Mouse (Mus musculus): ENCODE data around the gene Mettl11b. TPM values are rescaled to one million over a fixed set of nuclear protein-coding genes. Genes with fewer than 3 reads are reported as not detected.
"Not testable (repeated sequence)": the region's sequence is repeated elsewhere in the genome, so short reads cannot be mapped to it uniquely, and the experiment has no call there.

Mettl11b gene
- 0.37 and 0.45 TPM in 2 replicates for polyA plus RNA-seq (2016; fragmentation: Nextera tagmentation; extraction: Ambion mirVana)

- H3K36me3 ChIP-seq, result no peaks in the 10 kb centered on the region
- no peak within 1 kb of the TSS for H3K9ac ChIP-seq
- H3K9me3 ChIP-seq, result no peaks in the 10 kb centered on the region
- H3K4me3 ChIP-seq, result no peak within 1 kb of the TSS
- no peaks in the 10 kb centered on the region for H3K27me3 ChIP-seq
- 0 out of 2 replicates have a peak within 1 kb of the TSS, but pooled peaks have one; percentile 11 for H3K4me2 ChIP-seq (replicated peaks)
- peaks cover 7% of the 10 kb centered on the region for H3K4me1 ChIP-seq
- ATAC-seq (ENCODE audit: insufficient number of reproducible peaks, insufficient read depth, low FRiP score, low TSS enrichment), result 0 out of 2 replicates have a peak, but pooled peaks have one; percentile 35
- 38% methylated on average over 9 of the region's 9 CpGs for WGBS
- H3K27ac ChIP-seq, result no peak within 1 kb of the TSS
Measured at GRCm38 (mm10) chr1:163725106-163725759, at the start of gene Mettl11b. Mettl11b (minus strand) TSS chr1:163725232.

GRCm38 (mm10) chr1:163757462-163758207 lies 32.6 kb upstream of the Mettl11b start:
- no peak for ATAC-seq (ENCODE audit: insufficient number of reproducible peaks, insufficient read depth, low FRiP score, low TSS enrichment)

DNA sequence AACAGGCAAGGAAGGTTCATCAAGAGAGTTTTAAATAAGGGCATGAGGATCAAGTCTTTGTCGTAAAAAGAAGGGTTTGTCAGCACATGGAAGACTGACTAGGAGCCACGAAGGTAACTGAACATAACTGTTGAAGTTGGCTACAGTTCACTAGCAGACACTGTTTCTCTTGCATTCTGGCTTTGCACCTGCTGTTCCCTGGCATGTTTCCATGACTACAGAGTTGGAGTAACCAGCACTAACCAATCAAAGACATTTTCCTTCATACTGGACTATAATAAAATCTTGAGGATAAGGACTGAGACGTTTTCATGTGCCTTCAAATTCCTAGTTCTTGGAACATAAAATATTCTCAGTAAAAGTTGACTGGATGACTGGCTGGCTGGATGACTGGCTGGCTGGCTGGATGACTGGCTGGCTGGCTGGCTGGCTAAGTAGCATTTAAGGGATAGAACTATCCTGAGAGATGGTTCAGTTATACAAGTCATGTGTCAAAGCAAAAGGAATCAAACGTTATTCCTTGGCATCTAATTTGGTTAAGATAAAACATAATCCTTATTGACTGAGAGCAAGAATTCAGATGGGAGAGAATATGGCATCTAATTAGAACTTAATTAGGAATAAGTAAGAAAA lies 26.4 kb upstream of the Mettl11b start:
- Histone ChIP-seq H3K4me1 (no peaks in the 10 kb centered on the region), H3K27me3 (no peaks in the 10 kb centered on the region), H3K4me3 (no peak overlapping the region), H3K9me3 (no peaks in the 10 kb centered on the region), H3K4me2 (replicated peaks) (no peak overlapping the region), H3K9ac (no peak overlapping the region), H3K36me3 (no peaks in the 10 kb centered on the region), H3K27ac (no peak overlapping the region)
- 68% methylated on average over 4 of the region's 4 CpGs for WGBS
- no peak for ATAC-seq (ENCODE audit: insufficient number of reproducible peaks, insufficient read depth, low FRiP score, low TSS enrichment)

More at GRCm38 (mm10) chr1:163757462-163758207, 32.6 kb upstream of the Mettl11b start:
- Histone ChIP-seq H3K4me1 (0 out of 2 replicates have a peak, but pooled peaks cover 3% of the 10 kb centered on the region), H3K4me2 (replicated peaks) (no peak overlapping the region), H3K9ac (no peak overlapping the region), H3K36me3 (no peaks in the 10 kb centered on the region), H3K27ac (peak overlapping the region; percentile 64; the same call in 1 of the 2 replicates), H3K4me3 (no peak overlapping the region), H3K9me3 (no peaks in the 10 kb centered on the region), H3K27me3 (no peaks in the 10 kb centered on the region)
- 53% methylated on average over 10 of the region's 10 CpGs for WGBS

DNA sequence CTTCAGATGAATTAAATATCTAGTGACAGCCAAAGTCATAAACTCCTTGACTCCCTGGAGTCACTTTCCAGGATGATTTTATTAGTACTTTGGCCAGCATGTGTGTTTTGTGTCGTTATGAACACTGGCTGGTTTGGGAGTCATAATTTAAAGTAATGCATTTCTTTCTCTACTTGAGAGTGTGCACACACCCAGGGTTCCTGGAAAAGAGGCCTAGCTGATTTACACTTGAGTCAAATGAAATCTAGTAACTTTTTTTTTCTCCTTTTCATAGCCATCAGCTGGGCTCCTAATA lies 12.2 kb upstream of the Mettl11b start:
- H3K4me3 ChIP-seq, result no peak overlapping the region
- no peaks in the 10 kb centered on the region for H3K27me3 ChIP-seq
- H3K4me2 ChIP-seq (replicated peaks), result no peak overlapping the region
- no peaks in the 10 kb centered on the region for H3K9me3 ChIP-seq
- WGBS, result 61% methylated on average over 1 of the region's 1 CpGs
- H3K36me3 ChIP-seq, result no peaks in the 10 kb centered on the region
- no peak overlapping the region for H3K9ac ChIP-seq
- no peak overlapping the region for H3K27ac ChIP-seq
- H3K4me1 ChIP-seq, result no peaks in the 10 kb centered on the region
- no peak for ATAC-seq (ENCODE audit: insufficient number of reproducible peaks, insufficient read depth, low FRiP score, low TSS enrichment)

GRCm38 (mm10) chr1:163736441-163737238 lies 11.6 kb upstream of the Mettl11b start:
- no peak for ATAC-seq (ENCODE audit: insufficient number of reproducible peaks, insufficient read depth, low FRiP score, low TSS enrichment)
- no peak overlapping the region for H3K9ac ChIP-seq
- H3K27me3 ChIP-seq, result no peaks in the 10 kb centered on the region
- H3K4me1 ChIP-seq, result no peaks in the 10 kb centered on the region
- no peak overlapping the region for H3K27ac ChIP-seq
- H3K4me3 ChIP-seq, result no peak overlapping the region
- H3K36me3 ChIP-seq, result no peaks in the 10 kb centered on the region
- H3K4me2 ChIP-seq (replicated peaks), result no peak overlapping the region
- 78% methylated on average over 10 of the region's 10 CpGs for WGBS
- H3K9me3 ChIP-seq, result 0 out of 2 replicates have a peak, but pooled peaks cover 2% of the 10 kb centered on the region

DNA sequence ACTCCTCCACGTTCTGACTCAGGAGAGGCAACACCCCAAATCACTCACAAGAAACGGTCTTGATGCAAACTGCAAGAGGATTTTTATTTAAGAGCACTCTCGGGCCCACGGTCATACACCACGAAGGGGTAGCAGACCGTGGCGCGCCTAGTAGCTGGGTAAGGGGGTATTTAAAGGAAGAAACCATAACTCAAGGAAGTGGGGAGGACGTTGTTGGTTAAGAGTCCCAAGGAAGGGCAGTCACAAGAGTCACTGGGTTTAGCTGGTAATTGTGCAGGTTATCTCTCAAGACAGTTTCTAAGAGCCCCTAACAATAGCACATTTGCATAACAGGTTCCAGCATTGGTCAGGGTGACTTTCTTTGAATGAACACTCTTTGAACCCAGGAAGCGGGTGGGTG lies 6.1 kb upstream of the Mettl11b start:
- 94% methylated on average over 10 of the region's 10 CpGs for WGBS
- not testable (repeated sequence) for H3K27ac ChIP-seq; H3K9me3 ChIP-seq; H3K36me3 ChIP-seq; H3K4me2 ChIP-seq (replicated peaks); H3K4me1 ChIP-seq; ATAC-seq (ENCODE audit: insufficient number of reproducible peaks, insufficient read depth, low FRiP score, low TSS enrichment); H3K27me3 ChIP-seq; H3K4me3 ChIP-seq; H3K9ac ChIP-seq

DNA sequence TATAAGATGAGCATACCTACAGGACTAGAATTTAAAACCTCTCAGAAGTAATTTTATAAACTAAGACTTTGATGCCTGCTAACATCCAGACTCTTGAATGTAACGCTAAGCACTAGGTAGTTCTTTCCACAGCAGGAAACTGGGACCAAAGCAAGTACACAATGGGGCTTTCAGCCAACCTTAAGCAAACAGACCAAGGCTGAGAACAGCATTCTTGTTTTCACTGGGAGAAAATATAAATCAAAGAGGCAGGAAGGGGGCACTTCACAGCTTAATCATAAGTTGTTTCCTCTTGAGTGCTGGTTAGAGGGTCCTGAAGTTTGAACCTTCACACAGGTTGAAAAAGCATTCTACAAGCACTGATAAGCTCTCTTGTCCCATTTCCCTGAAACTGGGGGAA lies 1.1 kb downstream of the Mettl11b start:
- H3K4me1 ChIP-seq, result peaks cover 7% of the 10 kb centered on the region
- no peak for ATAC-seq (ENCODE audit: insufficient number of reproducible peaks, insufficient read depth, low FRiP score, low TSS enrichment)

GRCm38 (mm10) chr1:163708618-163709017 lies 16.4 kb downstream of the Mettl11b start:
- no peak overlapping the region for H3K9ac ChIP-seq
- ATAC-seq (ENCODE audit: insufficient number of reproducible peaks, insufficient read depth, low FRiP score, low TSS enrichment), result no peak
- H3K36me3 ChIP-seq, result no peaks in the 10 kb centered on the region
- H3K27ac ChIP-seq, result no peak overlapping the region
- H3K9me3 ChIP-seq, result no peaks in the 10 kb centered on the region
- no peaks in the 10 kb centered on the region for H3K27me3 ChIP-seq
- WGBS, result 37% methylated on average over 2 of the region's 2 CpGs
- no peak overlapping the region for H3K4me2 ChIP-seq (replicated peaks)
- peaks cover 3% of the 10 kb centered on the region for H3K4me1 ChIP-seq
- H3K4me3 ChIP-seq, result no peak overlapping the region

More for the DNA sequence above, 1.1 kb downstream of the Mettl11b start:
- Histone ChIP-seq H3K27ac (no peak overlapping the region), H3K27me3 (no peaks in the 10 kb centered on the region), H3K9ac (no peak overlapping the region), H3K4me3 (no peak overlapping the region), H3K9me3 (no peaks in the 10 kb centered on the region), H3K36me3 (no peaks in the 10 kb centered on the region), H3K4me2 (replicated peaks) (no peak overlapping the region)
- WGBS, result 34% methylated on average over 1 of the region's 1 CpGs

GRCm38 (mm10) chr1:163700571-163700970 lies 24.5 kb downstream of the Mettl11b start:
- H3K4me1 ChIP-seq, result peaks cover 5% of the 10 kb centered on the region
- H3K27me3 ChIP-seq, result no peaks in the 10 kb centered on the region
- H3K9me3 ChIP-seq, result no peaks in the 10 kb centered on the region
- H3K27ac ChIP-seq, result no peak overlapping the region
- no peak for ATAC-seq (ENCODE audit: insufficient number of reproducible peaks, insufficient read depth, low FRiP score, low TSS enrichment)
- H3K4me2 ChIP-seq (replicated peaks), result no peak overlapping the region
- no peak overlapping the region for H3K9ac ChIP-seq
- H3K36me3 ChIP-seq, result no peaks in the 10 kb centered on the region
- 77% methylated on average over 7 of the region's 7 CpGs for WGBS
- H3K4me3 ChIP-seq, result no peak overlapping the region

- H3K4me2 ChIP-seq (replicated peaks), result no peak overlapping the region
- H3K9ac ChIP-seq, result no peak overlapping the region
- no peak for ATAC-seq (ENCODE audit: insufficient number of reproducible peaks, insufficient read depth, low FRiP score, low TSS enrichment)
- no peak overlapping the region for H3K4me3 ChIP-seq
- 76% methylated on average over 3 of the region's 3 CpGs for WGBS
- no peaks in the 10 kb centered on the region for H3K27me3 ChIP-seq
- no peaks in the 10 kb centered on the region for H3K36me3 ChIP-seq
- no peaks in the 10 kb centered on the region for H3K9me3 ChIP-seq
- peaks cover 3% of the 10 kb centered on the region; the same call in 1 of the 2 replicates for H3K4me1 ChIP-seq
- no peak overlapping the region for H3K27ac ChIP-seq
Measured at GRCm38 (mm10) chr1:163699702-163700101, 25.3 kb downstream of the Mettl11b start.

- H3K36me3 ChIP-seq, result no peaks in the 10 kb centered on the region
- H3K4me2 ChIP-seq (replicated peaks), result no peak overlapping the region
- ATAC-seq (ENCODE audit: insufficient number of reproducible peaks, insufficient read depth, low FRiP score, low TSS enrichment), result no peak
- H3K9me3 ChIP-seq, result no peaks in the 10 kb centered on the region
- WGBS, result 87% methylated on average over 3 of the region's 3 CpGs
- H3K4me1 ChIP-seq, result no peaks in the 10 kb centered on the region
- H3K27me3 ChIP-seq, result no peaks in the 10 kb centered on the region
- no peak overlapping the region for H3K4me3 ChIP-seq
- H3K9ac ChIP-seq, result no peak overlapping the region
- H3K27ac ChIP-seq, result no peak overlapping the region
Measured at GRCm38 (mm10) chr1:163691860-163692259, 33.2 kb downstream of the Mettl11b start.

All from embryonic facial prominence, embryonic 12.5 days (tissue).